Mouse (Mus musculus) C2C12 (cell line): ENCODE measurements at regions not wholly inside any gene's neighbourhood (a gene's known extent, or its start where the extent isn't known, plus 50 kb on each side); places are given as distances from the start of the nearest gene placed in this dataset.
A peak's percentile ranks its signal among the peaks of the same experiment; 100 is the strongest.

ENCODE experiments used
- H3K27me3 ChIP-seq: one replicate; pipeline ENCODE4 v1.6.1; 2011; ENCODE audit not compliant: control insufficient read depth, insufficient read depth, insufficient read length
- H3K36me3 ChIP-seq: one replicate; pipeline ENCODE4 v1.6.1; 2011; ENCODE audit not compliant: control insufficient read depth, insufficient read depth
- H3K4me3 ChIP-seq: one replicate; pipeline ENCODE4 v1.5.1; 2011; ENCODE audit warnings: mild to moderate bottlenecking, control low read depth; ENCODE audit not compliant: poor library complexity, insufficient read depth, severe bottlenecking
- H3K79me2 ChIP-seq: one replicate; pipeline ENCODE4 v1.6.1; 2011; ENCODE audit not compliant: control insufficient read depth, insufficient read depth
- H3K79me3 ChIP-seq: one replicate; pipeline ENCODE4 v1.6.1; 2011; ENCODE audit warnings: low read depth, control low read depth
- H3ac ChIP-seq: one replicate; pipeline ENCODE3; 2011; ENCODE audit warnings: low read depth; ENCODE audit not compliant: control insufficient read depth, insufficient read length
- CEBPB ChIP-seq: IDR thresholded peaks from one replicate; pipeline ENCODE4 v1.6.1; 2011; ENCODE audit warnings: low read depth, mild to moderate bottlenecking, control low read depth, moderate library complexity
- CTCF ChIP-seq: IDR thresholded peaks from one replicate; pipeline ENCODE4 v1.5.1; 2011; ENCODE audit not compliant: control insufficient read depth, insufficient read depth, insufficient read length
- FOSL1 ChIP-seq: IDR thresholded peaks from one replicate; pipeline ENCODE4 v1.8.0; 2011; ENCODE audit warnings: mild to moderate bottlenecking, low read length; ENCODE audit not compliant: poor library complexity, insufficient read depth, severe bottlenecking
- MAX ChIP-seq: IDR thresholded peaks from one replicate; pipeline ENCODE4 v1.6.1; 2011; ENCODE audit warnings: mild to moderate bottlenecking, control low read depth
- MYOD1 ChIP-seq: IDR thresholded peaks from one replicate; pipeline ENCODE4 v1.6.1; 2011; ENCODE audit warnings: low read depth; ENCODE audit not compliant: control insufficient read depth, insufficient read length
- MYOG ChIP-seq: IDR thresholded peaks from one replicate; pipeline ENCODE4 v1.6.1; 2011; ENCODE audit not compliant: control insufficient read depth, insufficient read length; ENCODE audit errors: extremely low read depth
- USF1 ChIP-seq: IDR thresholded peaks from one replicate; pipeline ENCODE4 v1.6.1; 2011; ENCODE audit warnings: low read depth, mild to moderate bottlenecking, control low read depth, moderate library complexity

- H3K27me3 ChIP-seq, result no peaks in the 10 kb centered on the region
- H3K79me3 ChIP-seq, result no peaks in the 10 kb centered on the region
- no peak overlapping the region for H3K4me3 ChIP-seq
- no peaks in the 10 kb centered on the region for H3K79me2 ChIP-seq
- H3K36me3 ChIP-seq, result no peaks in the 10 kb centered on the region
- no peak overlapping the region for H3ac ChIP-seq
- TF ChIP-seq CTCF (no peak), FOSL1 (no peak), USF1 (no peak), MYOG (no peak), MYOD1 (no peak), MAX (no peak), CEBPB (no peak)
Measured at GRCm38 (mm10) chr1:91664622-91665021, 124.3 kb downstream of the Asb1 start.

DNA sequence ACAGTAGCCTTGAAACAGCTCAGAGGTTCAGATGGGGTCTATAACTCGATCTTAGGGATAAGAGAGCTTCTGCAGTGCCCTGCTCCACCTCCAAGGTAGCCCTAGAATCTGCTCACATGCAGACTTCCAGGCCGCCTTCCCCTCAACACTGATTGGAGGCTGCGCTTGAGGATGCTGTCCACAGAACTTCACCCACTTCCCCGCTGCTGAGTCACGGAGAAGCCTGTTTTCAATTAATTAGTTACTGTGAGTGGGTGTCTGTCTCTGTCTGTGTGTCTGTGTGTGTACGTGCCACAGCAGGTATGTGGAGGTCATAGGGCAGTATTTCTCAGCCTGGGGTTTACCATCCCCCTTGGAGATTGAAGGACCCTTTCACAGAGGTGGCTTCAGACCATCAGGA is 128.2 kb downstream of the Asb1 start:
- H3ac ChIP-seq, result no peak overlapping the region
- no peaks in the 10 kb centered on the region for H3K27me3 ChIP-seq
- TF ChIP-seq MYOG (no peak), MAX (no peak), CTCF (no peak), CEBPB (no peak), FOSL1 (no peak), USF1 (no peak), MYOD1 (no peak)
- no peaks in the 10 kb centered on the region for H3K79me2 ChIP-seq
- H3K36me3 ChIP-seq, result no peaks in the 10 kb centered on the region
- H3K4me3 ChIP-seq, result no peak overlapping the region
- no peaks in the 10 kb centered on the region for H3K79me3 ChIP-seq

DNA sequence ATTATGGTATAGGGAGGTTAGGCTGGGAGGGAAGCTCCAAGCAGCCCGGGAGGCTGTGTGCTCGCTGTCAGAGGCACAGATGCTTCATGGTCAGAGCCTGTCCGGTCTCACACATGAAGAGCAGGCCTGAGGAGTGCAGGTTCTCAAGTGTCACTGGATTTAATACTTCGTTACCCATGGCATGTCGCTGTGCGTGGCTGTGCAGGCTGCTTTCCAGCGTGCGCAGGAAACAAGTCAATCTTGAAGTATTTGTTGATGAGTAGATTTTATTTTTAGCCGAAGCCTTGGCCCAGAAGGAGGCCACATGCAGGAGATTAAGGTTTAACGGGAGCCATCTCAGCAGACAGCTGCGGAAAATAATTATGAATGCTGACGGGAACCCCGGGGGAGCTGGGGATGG is 130.3 kb upstream of the Twist2 start:
- Histone ChIP-seq H3K4me3 (no peak overlapping the region), H3K27me3 (no peaks in the 10 kb centered on the region), H3ac (no peak overlapping the region), H3K36me3 (no peaks in the 10 kb centered on the region), H3K79me3 (no peaks in the 10 kb centered on the region), H3K79me2 (no peaks in the 10 kb centered on the region)
- no peak for TF ChIP-seq MYOD1
- no peak for TF ChIP-seq MAX
- no peak for TF ChIP-seq MYOG
- TF ChIP-seq CTCF, result no peak
- no peak for TF ChIP-seq FOSL1
- no peak for TF ChIP-seq CEBPB
- TF ChIP-seq USF1, result no peak

DNA sequence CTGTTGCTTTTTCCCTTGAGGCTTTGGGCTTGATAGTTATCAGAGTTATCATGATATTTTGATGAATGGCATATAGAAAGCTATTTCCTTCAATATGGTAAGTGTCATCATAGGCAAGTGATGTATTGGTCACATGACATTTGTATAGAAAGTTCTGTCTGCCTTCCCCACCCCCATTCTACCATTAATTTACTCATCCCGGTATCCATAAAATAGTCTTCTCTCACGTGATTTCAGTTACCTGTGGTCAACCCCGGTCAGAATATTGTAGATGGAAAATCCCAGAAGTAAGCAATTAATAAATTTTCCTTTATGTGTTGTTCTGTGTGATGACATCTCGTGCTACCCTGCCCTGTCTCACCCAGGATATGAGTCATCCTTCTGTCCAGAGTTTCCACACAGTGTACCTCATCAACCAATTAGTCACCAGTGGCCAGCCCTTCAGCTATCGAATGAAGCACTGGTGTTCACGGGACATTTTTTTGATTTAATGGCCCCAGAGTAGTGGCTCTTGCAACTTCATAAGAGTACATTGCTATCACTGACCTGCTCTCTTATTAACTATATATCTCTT is 127.1 kb upstream of the Twist2 start:
- no peak overlapping the region for H3ac ChIP-seq
- no peak overlapping the region for H3K4me3 ChIP-seq
- no peaks in the 10 kb centered on the region for H3K27me3 ChIP-seq
- no peaks in the 10 kb centered on the region for H3K79me2 ChIP-seq
- H3K36me3 ChIP-seq, result no peaks in the 10 kb centered on the region
- TF ChIP-seq CTCF (no peak), MYOD1 (peak; percentile 58), FOSL1 (peak; percentile 99), USF1 (peak; percentile 90), MYOG (no peak), CEBPB (peak; percentile 84), MAX (peak; percentile 53)
- no peaks in the 10 kb centered on the region for H3K79me3 ChIP-seq

DNA sequence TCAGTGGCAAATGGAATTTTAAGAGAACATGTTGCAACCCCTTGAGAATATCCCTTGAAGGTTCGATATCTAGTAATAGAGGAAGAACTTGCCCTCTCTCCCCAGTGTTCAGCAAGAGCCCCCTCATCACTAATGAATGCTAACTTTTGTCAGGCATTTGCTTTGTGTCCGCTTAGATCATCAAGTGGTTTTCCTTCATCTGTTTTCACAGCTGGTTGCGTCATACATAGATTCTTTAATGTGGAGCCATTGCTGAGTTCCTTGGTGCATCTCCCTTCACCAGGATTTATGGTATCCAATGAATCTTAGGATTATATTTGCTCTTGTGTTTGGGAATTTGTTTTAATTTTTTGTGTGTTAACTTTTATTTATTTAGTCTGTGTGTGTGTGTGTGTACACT is 124.2 kb upstream of the Twist2 start:
- Histone ChIP-seq H3K27me3 (no peaks in the 10 kb centered on the region), H3K4me3 (no peak overlapping the region), H3ac (no peak overlapping the region), H3K79me2 (no peaks in the 10 kb centered on the region), H3K79me3 (no peaks in the 10 kb centered on the region), H3K36me3 (no peaks in the 10 kb centered on the region)
- TF ChIP-seq MAX (no peak), MYOD1 (peak; percentile 95), CTCF (no peak), MYOG (no peak), USF1 (no peak), CEBPB (peak; percentile 94), FOSL1 (peak; percentile 28)

DNA sequence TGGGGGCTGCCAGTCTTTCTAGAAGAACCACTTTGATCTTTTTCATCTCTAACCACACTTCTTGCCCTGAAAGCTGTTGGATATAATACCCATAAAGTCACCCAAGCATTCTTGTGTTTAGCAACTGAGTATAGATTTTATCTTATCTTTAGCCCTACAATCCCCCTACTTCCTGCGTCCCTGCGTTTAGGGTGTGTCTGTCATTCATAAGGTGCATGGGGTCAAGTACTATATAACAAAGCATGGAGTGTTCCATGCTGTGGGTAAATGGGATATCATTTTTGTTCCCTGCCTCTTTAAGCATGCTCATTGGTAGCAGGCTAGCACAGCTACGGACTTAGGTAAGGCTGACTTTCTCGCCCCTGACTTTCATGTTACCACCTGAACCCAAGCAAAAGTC is 122.5 kb upstream of the Twist2 start:
- Histone ChIP-seq H3K27me3 (no peaks in the 10 kb centered on the region), H3K79me2 (no peaks in the 10 kb centered on the region), H3K4me3 (no peak overlapping the region), H3K79me3 (no peaks in the 10 kb centered on the region), H3ac (no peak overlapping the region), H3K36me3 (no peaks in the 10 kb centered on the region)
- no peak for TF ChIP-seq USF1
- no peak for TF ChIP-seq CTCF
- no peak for TF ChIP-seq MYOG
- no peak for TF ChIP-seq FOSL1
- no peak for TF ChIP-seq MAX
- no peak for TF ChIP-seq MYOD1
- no peak for TF ChIP-seq CEBPB
